Mouse (Mus musculus): ENCODE measurements around the gene Zswim1. TPM values are rescaled to one million over a fixed set of nuclear protein-coding genes. Genes with fewer than 3 reads are reported as not detected.
A peak's percentile ranks its signal among the peaks of the same experiment; 100 is the strongest.
"Not testable (repeated sequence)": the region's sequence is repeated elsewhere in the genome, so short reads cannot be mapped to it uniquely, and the experiment has no call there.

The Zswim1 gene
- total RNA-seq, 2 experiments from 2014 or later: 21.7 to 22.7 TPM

- no peak overlapping the region for H3K27ac ChIP-seq
- intact Hi-C loops (cut with DNase I): no loop called here
- TF ChIP-seq CTCF (IDR thresholded peaks at IDR 0.05): peak; percentile 91
- peak; percentile 75 to 80 for DNase-seq (ENCODE audit: extremely low spot score in 1 of 2, low spot score in 2 of 2)
- H3K4me3 ChIP-seq: no peak overlapping the region
Observed at GRCm38 (mm10) chr2:164794293-164794692, 28.2 kb upstream of the Zswim1 start.

DNA sequence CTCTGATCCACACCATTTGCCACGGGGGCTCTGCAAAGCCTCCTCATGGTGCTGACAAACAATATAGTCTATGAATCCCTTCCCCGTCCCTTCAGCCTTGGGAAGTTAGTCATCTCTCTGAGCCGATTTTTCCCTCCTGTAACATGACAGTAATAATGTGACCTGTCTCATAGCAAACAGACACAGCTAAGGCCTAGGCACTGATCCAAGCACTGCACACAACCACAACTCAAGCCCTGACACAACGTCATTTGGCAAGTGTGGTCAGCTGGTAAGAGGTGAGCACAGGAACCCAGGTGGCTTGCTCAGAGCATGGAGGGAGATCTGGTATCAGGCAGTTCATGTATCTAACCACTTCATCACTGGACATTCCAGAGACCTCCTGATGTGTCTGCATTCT, 26.6 kb upstream of the Zswim1 start:
- H3K4me3 ChIP-seq: no peak overlapping the region
- intact Hi-C loops (cut with DNase I): no loop called here
- no peak for DNase-seq (ENCODE audit: extremely low spot score in 1 of 2, low spot score in 2 of 2)
- no peak overlapping the region for H3K27ac ChIP-seq
- TF ChIP-seq CTCF (IDR thresholded peaks at IDR 0.05): no peak

GRCm38 (mm10) chr2:164798554-164798953, 23.9 kb upstream of the Zswim1 start:
- H3K27ac ChIP-seq; DNase-seq (ENCODE audit: extremely low spot score in 1 of 2, low spot score in 2 of 2); intact Hi-C loops (cut with DNase I); H3K4me3 ChIP-seq: not testable (repeated sequence)
- peak; percentile 44 for TF ChIP-seq CTCF (IDR thresholded peaks at IDR 0.05)

DNA sequence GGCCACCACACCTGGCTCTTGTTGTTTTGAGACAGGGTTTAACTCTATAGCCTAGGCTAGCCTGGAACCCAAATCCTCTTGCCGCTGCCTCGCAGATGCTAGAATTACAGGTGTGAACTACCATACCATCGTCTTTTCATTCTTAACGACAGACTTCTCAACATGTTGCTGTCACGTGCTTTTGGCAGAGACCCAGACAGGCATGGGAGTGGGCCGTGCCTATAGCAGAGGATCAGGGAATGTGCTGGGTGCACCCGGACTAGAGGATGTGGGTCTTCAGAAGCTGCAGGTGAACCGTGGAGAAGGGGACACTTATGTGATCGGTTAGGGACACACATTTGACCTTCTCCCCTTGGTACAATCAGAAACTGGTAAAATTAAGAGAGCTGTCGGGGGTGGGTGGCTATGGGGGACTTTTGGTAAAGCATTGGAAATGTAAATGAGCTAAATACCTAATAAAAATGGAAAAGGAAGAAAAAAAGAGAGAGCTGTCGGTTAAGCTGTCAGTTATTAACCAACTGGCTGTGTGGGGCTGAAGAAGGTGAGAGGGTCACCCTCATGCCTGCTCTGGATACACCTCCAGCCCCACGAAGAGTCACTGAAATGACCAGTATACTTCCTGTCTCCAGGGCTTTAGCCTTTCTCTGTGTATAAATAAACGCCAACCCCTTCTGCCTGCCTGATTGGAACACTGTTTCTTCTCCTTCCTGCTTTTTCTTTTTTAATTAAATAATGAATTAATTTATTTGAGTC, 22.1 kb upstream of the Zswim1 start:
- Histone ChIP-seq H3K4me3 (no peak overlapping the region), H3K27ac (no peak overlapping the region)
- no peak for TF ChIP-seq CTCF (IDR thresholded peaks at IDR 0.05)
- intact Hi-C loops (cut with DNase I): no loop called here
- no peak for DNase-seq (ENCODE audit: extremely low spot score in 1 of 2, low spot score in 2 of 2)

DNA sequence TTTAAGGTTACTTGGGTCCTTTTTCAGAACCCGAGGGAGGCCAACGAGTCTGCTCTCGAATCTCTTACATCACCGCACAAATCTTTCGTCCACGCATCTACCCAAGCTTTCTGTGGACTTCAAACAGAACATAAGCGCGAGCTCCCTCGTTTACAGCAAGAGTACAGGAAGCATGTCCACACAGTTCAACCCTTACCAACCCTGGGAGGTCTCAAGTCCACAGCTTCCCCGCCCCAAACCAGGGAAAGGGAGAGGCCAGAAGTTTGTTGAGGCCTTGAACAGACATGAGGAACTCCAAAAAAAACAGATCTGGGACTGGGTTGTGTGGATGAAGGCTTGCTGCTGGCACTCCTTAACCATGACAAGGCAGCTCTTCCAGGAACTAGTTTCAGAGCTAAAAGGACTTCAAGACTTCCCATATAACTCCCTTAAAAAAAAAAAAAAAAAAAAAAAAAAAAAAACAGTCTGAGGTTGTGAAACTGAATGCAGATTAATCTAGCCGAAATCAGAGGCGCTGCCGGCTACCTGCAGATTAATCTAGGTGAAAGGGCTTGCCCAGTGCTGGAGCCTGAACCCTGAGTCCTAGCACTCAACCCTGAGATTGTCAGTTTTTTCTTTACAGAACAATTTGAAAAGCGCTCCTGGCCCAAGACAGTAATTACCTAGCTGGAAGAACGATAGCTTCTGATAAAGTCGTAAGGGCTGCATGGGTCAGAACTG, 19.1 kb upstream of the Zswim1 start:
- intact Hi-C loops (cut with DNase I): no loop called here
- peak overlapping the region; percentile 77 for H3K4me3 ChIP-seq

GRCm38 (mm10) chr2:164803921-164804313, 18.6 kb upstream of the Zswim1 start:
- DNase-seq (ENCODE audit: extremely low spot score in 1 of 2, low spot score in 2 of 2): no peak
- intact Hi-C loops (cut with DNase I): loop anchor here (2.0 kb wide), 1 partner anchor 19 kb away; the partner anchor contains the start of gene Zswim1
- peak overlapping the region; percentile 77 for H3K4me3 ChIP-seq
- no peak; the same call in 1 of the 2 replicates for TF ChIP-seq CTCF (IDR thresholded peaks at IDR 0.05)
- no peak overlapping the region for H3K27ac ChIP-seq

More for the DNA sequence above, 19.1 kb upstream of the Zswim1 start:
- H3K27ac ChIP-seq: no peak overlapping the region
- DNase-seq (ENCODE audit: extremely low spot score in 1 of 2, low spot score in 2 of 2): no peak
- TF ChIP-seq CTCF (IDR thresholded peaks at IDR 0.05): no peak

DNA sequence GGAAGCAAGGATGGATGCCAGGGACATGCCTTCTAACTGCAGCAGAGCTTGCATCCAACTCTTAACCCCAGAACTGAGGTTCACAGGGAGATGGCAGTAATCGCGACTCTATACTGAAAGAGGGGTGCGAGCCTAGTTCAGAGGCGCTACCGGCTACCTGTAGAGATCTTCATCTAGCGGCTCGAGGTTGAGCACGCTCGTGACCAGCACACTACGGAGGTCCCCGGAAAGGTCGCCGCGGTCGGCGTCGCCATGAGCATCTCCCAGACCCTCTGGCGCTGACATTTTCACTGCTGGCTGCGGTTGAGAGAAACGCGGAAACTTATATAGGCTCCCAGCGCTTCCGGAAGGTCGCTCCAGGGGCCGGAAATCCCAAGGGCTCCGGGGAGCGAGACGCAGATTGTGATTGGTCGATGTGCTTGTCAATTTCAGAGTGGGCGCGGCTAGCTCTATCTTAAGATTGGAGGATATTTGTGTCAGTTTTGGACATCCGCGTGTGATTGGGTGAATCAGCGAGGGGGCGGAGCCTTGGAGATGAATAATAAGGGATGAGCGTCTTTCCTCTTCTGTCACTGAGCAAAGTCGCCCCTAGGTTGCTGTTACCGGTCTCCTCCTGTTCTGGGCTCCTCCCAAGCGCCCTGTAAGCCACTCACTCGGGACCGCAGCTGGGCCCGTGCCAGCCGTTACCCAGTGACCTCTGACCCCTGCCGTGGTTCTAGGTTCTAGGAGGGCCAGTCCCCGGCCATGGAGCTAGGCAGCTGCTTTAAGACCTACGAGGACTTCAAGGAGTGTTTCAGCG, 17.8 kb upstream of the Zswim1 start, which contains the start of the genes Acot8 and Zswim3:
Acot8 (minus strand) TSS at position 350 of the 799 bp plus-strand sequence.
Zswim3 (plus strand) TSS at position 566 of the 799 bp plus-strand sequence.
- intact Hi-C loops (cut with DNase I): loop anchor here (2.0 kb wide), 1 partner anchor 18 kb away; the partner anchor contains the start of gene Zswim1
- Histone ChIP-seq H3K27ac (peak within 1 kb of the TSS; percentile 88), H3K4me3 (peak within 1 kb of the TSS; percentile 77)
- DNase-seq (ENCODE audit: extremely low spot score in 1 of 2, low spot score in 2 of 2): peak; percentile 97 to 98
- no peak; the same call in 1 of the 2 replicates for TF ChIP-seq CTCF (IDR thresholded peaks at IDR 0.05)

DNA sequence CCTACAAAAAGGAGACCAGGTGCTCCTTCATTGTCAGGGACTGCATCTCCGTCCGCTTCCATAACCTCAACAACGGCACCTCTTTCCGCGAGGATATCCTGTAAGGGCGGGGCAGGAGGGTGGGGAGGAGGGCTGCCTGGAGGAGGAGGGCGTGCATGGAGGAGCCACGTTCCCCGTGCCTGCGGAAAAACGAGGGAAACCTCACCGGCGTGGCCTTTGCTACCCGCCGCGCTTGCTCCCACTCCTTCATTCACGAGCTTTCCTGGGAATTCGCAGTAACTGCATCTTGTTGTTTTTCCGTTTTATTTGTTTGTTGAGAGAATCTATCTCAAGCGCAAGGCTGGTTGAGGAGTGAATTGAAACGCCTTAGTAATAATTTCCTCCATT, 17.2 kb upstream of the Zswim1 start:
- H3K27ac ChIP-seq: peak overlapping the region; percentile 88
- peak overlapping the region; percentile 77 for H3K4me3 ChIP-seq
- peak in 1 of 2 experiments; percentile 32 for DNase-seq (ENCODE audit: extremely low spot score in 1 of 2, low spot score in 2 of 2)
- intact Hi-C loops (cut with DNase I): loop anchor here (2.0 kb wide), 1 partner anchor 17 kb away; the partner anchor contains the start of gene Zswim1
- TF ChIP-seq CTCF (IDR thresholded peaks at IDR 0.05): no peak

GRCm38 (mm10) chr2:164806614-164807013, 15.9 kb upstream of the Zswim1 start:
- H3K27ac ChIP-seq: no peak overlapping the region
- intact Hi-C loops (cut with DNase I): no loop called here
- DNase-seq (ENCODE audit: extremely low spot score in 1 of 2, low spot score in 2 of 2): no peak
- no peak overlapping the region for H3K4me3 ChIP-seq
- no peak for TF ChIP-seq CTCF (IDR thresholded peaks at IDR 0.05)

GRCm38 (mm10) chr2:164813557-164813956, 8.9 kb upstream of the Zswim1 start:
- Histone ChIP-seq H3K4me3 (no peak overlapping the region), H3K27ac (no peak overlapping the region)
- intact Hi-C loops (cut with DNase I): no loop called here
- no peak for DNase-seq (ENCODE audit: extremely low spot score in 1 of 2, low spot score in 2 of 2)
- TF ChIP-seq CTCF (IDR thresholded peaks at IDR 0.05): no peak

DNA sequence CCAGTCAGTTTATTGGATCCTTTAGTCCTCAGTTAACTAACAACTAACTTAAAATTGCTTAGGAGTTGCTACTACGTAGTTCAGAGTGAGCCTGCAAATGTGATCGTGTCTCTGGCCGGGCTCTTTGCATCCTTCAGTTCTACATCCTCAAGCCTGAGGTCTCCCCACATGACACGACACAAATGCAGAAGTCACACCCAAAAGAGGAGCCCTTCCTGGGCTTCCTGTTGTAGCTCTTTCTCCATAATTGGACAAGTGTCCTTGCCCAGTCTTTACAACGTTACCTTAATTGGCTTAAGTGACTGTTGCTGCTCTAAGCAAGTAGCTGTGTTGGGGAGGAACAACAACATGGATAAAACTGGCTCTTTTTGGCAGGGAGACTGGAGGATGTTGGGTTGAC, 7.1 kb upstream of the Zswim1 start:
- no peak for DNase-seq (ENCODE audit: extremely low spot score in 1 of 2, low spot score in 2 of 2)
- TF ChIP-seq CTCF (IDR thresholded peaks at IDR 0.05): no peak
- intact Hi-C loops (cut with DNase I): no loop called here
- no peak overlapping the region for H3K27ac ChIP-seq
- no peak overlapping the region for H3K4me3 ChIP-seq

All from left cerebral cortex, adult 2 months (tissue).